Mouse (Mus musculus) lung, postnatal 10 days (tissue): ENCODE data around the gene A530032D15Rik.
"Not testable (repeated sequence)": the region's sequence is repeated elsewhere in the genome, so short reads cannot be mapped to it uniquely, and the experiment has no call there.

Experiments
- DNase-seq: peaks from one replicate; pipeline ENCODE4 v3.0.0; 2021

The A530032D15Rik gene

DNA sequence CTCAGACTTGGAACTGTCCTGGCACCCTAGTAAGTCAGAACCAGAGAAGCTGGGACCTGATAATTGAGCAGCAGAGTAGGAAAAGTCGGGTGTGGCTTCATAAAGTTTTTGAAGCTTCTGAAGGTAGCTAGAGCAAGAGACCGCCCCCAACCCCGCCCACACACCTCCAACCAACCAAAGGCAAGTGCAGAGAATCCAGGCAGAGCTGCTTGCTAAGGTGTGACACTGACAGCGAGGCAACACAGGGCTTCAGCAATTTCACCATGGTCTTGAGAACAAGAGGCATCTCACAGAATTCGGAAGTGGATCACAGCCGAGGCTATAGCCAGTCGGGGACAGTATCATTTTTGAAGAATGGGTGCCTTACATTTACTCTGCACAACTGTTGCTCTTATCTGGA lies at the start of gene A530032D15Rik:
A530032D15Rik (minus strand) TSS at position 101 of the 400 bp plus-strand sequence.
- not testable (repeated sequence) for DNase-seq

GRCm38 (mm10) chr1:85155151-85155550 lies 45.5 kb upstream of the A530032D15Rik start:
- DNase-seq: not testable (repeated sequence)

DNA sequence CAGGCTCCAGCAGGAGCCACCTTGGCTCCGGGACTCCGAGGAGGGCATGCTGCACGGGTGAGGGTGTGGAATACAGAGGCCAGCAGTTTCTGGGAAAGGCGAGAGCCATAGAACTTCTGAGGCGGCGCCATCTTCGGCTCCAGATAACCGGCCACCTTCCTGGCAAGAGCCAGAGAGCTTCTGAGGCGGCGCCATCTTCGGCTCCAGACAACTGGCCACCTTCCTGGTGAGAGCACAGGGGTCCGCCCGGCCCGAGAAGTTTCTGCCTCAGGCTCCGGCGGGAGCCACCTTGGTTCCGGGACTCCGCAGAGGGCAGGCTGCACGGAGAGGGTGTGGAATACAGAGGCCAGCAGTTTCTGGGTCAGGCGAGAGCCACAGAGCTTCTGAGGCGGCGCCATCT lies 24.0 kb upstream of the A530032D15Rik start:
- DNase-seq: not testable (repeated sequence)

GRCm38 (mm10) chr1:85121841-85122240 lies 12.2 kb upstream of the A530032D15Rik start:
- not testable (repeated sequence) for DNase-seq

GRCm38 (mm10) chr1:85118341-85118740 lies 8.7 kb upstream of the A530032D15Rik start:
- DNase-seq: not testable (repeated sequence)

- DNase-seq: not testable (repeated sequence)
Measured at GRCm38 (mm10) chr1:85117537-85117936, 7.9 kb upstream of the A530032D15Rik start.

- not testable (repeated sequence) for DNase-seq
Measured at GRCm38 (mm10) chr1:85114666-85115402, 5.2 kb upstream of the A530032D15Rik start.

DNA sequence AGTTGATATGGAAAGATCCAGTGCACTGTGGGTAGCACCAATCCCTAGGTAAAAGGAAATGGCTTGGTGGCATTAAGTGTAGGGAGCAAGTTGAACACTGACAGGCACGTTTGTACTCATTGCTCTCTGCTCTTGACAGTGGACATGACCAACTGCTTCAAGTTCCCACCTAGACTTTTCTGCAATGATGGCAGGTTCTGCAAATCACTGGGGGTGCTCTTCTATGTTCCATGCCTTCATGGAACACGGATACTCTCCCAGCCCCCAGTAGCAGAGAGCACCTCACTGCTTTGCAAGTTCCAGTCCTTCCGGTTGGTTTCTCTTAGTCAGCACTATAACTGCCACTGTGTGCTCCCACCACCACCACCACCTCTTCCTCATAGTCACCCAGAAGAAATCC lies 4.4 kb upstream of the A530032D15Rik start:
- not testable (repeated sequence) for DNase-seq

- not testable (repeated sequence) for DNase-seq
Measured at GRCm38 (mm10) chr1:85112889-85113288, 3.2 kb upstream of the A530032D15Rik start.

DNA sequence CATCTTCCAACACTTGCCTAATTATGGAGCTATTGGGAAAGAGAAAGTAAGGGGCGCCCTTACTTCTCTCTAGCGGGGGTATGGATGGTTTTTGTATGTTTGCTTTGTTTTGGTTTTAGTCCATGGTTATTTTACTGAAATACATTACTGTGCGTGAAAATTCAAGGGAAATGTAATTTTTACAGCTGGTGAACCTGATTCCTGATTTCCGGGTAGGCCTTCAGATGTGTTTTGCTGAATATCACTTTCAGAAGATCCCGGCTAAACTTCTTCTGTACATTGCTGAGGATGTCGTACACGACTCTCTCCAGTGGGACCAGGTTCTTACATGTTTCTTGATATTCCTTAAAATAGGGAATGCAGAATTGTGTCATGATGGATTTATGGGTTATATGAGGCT lies 2.6 kb upstream of the A530032D15Rik start:
- not testable (repeated sequence) for DNase-seq

- DNase-seq: not testable (repeated sequence)
Measured at GRCm38 (mm10) chr1:85111572-85111971, 1.9 kb upstream of the A530032D15Rik start.

DNA sequence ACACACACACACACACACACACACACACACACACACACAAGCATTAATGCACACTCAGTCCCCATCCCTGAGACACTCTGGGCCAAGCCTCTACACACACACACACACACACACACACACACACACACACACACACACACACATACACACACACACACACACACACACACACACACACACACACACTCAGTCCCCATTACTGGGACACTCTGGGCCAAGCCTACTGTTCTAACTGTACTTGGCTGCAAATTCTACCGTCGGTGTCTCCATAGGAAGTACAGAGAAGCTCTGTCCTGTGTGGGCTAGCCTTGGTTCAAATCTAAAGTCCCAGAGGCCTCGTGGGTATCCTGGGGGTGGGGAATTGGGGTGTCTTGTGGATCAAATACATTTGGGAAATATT lies 1.2 kb upstream of the A530032D15Rik start:
- not testable (repeated sequence) for DNase-seq

DNA sequence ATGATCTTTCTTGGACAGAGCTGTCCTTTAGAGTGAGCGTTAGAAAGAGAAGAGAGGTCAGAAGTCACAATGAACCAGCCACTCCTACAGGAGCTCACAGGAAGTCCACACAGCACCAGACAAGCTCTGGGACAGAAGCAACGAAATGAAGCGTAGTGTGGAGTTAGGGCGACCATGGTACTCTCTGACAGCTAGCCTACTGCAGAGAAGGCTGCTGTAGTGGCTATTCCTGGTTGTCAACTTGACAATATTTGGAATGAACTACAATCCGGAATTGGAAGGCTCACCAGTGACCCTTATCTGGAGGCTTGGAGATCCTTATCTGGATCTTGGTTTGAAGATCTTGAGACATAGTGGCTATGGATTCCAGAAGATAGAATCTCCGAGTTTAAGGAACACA lies 3.6 kb downstream of the A530032D15Rik start:
- not testable (repeated sequence) for DNase-seq

DNA sequence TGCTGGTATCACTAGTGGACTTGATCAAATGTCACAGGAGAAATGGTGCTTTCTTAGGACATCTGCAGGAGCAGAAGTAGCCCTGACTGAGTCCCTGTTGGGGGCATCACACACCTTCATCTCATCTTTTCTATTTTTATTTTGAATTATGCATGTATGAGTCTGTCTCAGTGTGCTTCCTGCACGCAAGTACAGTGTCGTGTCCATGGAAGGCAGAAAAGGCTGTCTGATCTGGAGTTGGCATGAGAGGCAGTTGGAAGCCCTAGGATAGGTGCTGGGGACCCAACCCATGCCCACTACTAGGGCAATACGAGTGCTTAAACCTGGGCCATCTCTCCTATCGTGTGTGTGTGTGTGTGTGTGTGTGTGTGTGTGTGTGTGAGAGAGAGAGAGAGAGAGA lies 4.3 kb downstream of the A530032D15Rik start:
- DNase-seq: not testable (repeated sequence)

DNA sequence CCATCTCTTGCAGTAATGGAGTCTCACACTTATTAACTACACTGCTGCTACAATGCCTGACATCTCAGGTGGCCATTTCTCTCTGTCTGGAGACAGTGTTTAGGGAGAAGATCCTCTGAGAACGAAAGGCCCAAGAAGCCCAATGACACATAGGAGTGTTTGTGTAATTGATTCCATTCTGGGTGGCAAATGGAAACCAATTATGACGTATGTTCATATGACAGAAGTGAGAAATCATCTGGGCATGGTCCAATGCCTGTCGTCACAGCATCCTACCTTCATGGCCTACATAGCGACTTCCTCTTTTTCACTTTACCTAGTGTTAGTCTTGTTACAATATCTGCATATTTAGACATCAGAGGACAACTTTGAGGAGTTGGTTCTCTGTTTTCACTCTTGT lies 7.9 kb downstream of the A530032D15Rik start:
- DNase-seq: not testable (repeated sequence)

DNA sequence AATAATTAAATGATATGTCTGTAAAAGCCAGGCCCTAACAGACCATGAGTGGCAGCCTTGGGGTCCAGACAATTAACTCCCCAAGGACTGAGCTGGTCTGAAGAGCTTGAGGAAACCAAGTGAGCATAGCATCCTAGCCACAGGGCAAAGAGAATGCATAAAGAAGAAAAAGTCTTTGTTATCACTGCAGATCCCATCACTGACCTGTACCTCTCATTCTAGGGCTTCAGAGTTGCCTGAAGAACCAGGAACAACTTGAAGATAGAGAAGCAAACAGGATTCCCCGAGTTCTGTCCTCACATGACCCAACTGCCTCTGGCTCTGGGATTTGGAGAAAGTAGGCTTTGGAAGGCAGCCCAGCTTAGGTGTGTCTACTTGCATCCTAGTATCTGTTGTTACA lies 9.8 kb downstream of the A530032D15Rik start, which contains the start of gene Gm10553:
Gm10553 (plus strand) TSS at position 301 of the 400 bp plus-strand sequence.
- DNase-seq: not testable (repeated sequence)

GRCm38 (mm10) chr1:85099081-85099480 lies 10.6 kb downstream of the A530032D15Rik start:
- not testable (repeated sequence) for DNase-seq

GRCm38 (mm10) chr1:85093011-85093572 lies 16.6 kb downstream of the A530032D15Rik start:
- DNase-seq: not testable (repeated sequence)

DNA sequence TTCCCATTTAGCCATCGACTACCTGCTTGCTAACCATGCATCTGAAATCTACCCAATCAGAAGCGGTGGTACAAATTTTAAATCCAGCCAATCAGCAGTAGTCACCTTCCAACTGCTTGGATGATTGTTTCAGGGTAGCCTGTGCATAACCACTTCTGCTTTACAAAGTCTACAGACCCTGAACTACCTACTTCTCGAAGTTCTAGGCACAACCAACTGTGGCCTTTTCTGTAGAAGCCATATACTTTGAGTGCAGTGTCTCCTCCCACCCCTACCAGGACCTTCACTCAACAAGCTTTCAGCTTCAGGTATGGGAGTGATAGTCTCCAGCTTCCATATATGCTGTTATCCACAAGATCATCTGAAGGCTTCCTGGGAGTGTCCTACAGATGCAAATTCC lies 17.5 kb downstream of the A530032D15Rik start:
- DNase-seq: not testable (repeated sequence)

- DNase-seq: not testable (repeated sequence)
Measured at GRCm38 (mm10) chr1:85086211-85086610, 23.4 kb downstream of the A530032D15Rik start.

DNA sequence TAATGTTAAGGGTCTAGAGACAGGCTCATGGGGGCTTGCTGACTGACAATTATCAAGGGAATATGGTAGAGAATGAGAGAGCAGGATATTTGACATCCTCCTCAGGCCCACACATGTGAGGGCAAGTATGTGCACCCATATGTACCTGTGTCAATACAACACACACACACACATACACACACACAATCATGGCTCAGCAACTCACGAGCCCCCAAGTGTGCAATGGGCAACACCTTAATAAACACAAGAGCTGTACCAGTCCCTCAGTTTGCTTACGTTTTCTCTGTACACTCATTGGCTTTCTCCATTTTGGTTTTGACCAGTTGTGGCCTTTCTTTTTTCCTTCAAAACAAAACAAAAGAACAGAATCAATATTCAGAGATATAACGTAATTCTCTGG lies 24.9 kb downstream of the A530032D15Rik start:
- not testable (repeated sequence) for DNase-seq

GRCm38 (mm10) chr1:85073099-85073498 lies 36.6 kb downstream of the A530032D15Rik start:
- DNase-seq: not testable (repeated sequence)

DNA sequence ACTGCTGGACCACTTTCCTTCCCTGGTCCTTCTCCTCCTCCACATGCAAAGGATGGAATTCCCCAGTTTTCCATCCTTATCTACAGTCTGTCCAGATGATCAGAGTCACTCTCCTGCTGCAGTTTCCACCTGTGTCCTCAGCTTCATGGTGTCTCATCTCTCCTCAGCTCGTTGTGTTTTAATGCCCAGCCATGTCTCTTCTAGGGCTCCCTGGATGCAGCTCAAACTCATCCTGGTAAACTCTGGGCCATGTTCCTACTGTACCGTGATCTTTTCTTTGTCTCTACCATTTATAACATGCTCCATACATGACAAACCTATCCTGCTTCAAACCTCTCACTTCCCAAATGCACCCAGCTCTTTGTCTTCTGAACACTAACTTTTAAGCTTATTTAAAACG lies 38.0 kb downstream of the A530032D15Rik start:
- not testable (repeated sequence) for DNase-seq

DNA sequence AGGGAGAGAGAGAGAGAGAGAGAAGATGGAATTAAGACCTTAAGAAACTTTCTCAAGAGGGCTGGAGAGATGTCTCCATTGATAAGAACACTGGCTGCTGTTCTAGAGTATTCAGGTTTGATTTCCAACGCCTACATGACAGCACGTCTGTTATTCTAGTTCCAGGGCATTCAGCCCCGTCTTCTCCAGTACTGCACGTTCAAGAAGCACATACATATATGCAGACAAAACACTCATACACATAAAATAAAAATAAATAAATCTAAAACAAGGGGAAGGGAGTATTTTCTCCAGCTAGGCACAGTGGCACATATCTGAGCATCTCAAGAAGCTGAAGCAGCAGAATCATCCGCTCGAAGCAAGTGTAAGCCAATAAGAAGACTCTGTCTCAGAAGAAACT lies 73.9 kb downstream of the A530032D15Rik start:
- not testable (repeated sequence) for DNase-seq
